Mouse (Mus musculus) myocyte (in vitro differentiated cells): ENCODE data around the gene Abcb6. TPM values are rescaled to one million over a fixed set of nuclear protein-coding genes. Genes with fewer than 3 reads are reported as not detected.

Experiments used
- H3K27me3 ChIP-seq: one replicate; pipeline ENCODE4 v1.6.1; 2011; ENCODE audit not compliant: control insufficient read depth, insufficient read depth, insufficient read length
- H3K36me3 ChIP-seq: one replicate; pipeline ENCODE4 v1.6.1; 2011; ENCODE audit not compliant: control insufficient read depth, insufficient read depth
- H3K4me2 ChIP-seq: one replicate; pipeline ENCODE4 v1.6.1; 2011; ENCODE audit warnings: low read depth, control low read depth
- H3K4me3 ChIP-seq: one replicate; pipeline ENCODE4 v1.5.1; 2011; ENCODE audit warnings: mild to moderate bottlenecking, control low read depth, moderate library complexity
- H3K79me2 ChIP-seq: one replicate; pipeline ENCODE4 v1.6.1; 2011; ENCODE audit not compliant: control insufficient read depth, insufficient read depth
- H3ac ChIP-seq: one replicate; pipeline ENCODE4 v1.6.1; 2011; ENCODE audit not compliant: control insufficient read depth, insufficient read length
- CEBPB ChIP-seq: IDR thresholded peaks from 2 replicates; pipeline ENCODE4 v1.6.1; 2011; ENCODE audit warnings: mild to moderate bottlenecking, moderate library complexity; ENCODE audit not compliant: poor library complexity, insufficient read depth, severe bottlenecking
- E2F4 ChIP-seq: IDR thresholded peaks from one replicate; pipeline ENCODE4 v1.6.1; 2011; ENCODE audit warnings: mild to moderate bottlenecking, control low read depth, moderate library complexity; ENCODE audit not compliant: insufficient read depth
- MAX ChIP-seq: IDR thresholded peaks from one replicate; pipeline ENCODE4 v1.6.1; 2011; ENCODE audit warnings: low read depth, mild to moderate bottlenecking, control low read depth
- MYOD1 ChIP-seq, 3 experiments: IDR thresholded peaks; one replicate each; pipeline ENCODE4 v1.6.1; 2011; ENCODE audit warnings: control low read depth in 2 of 3, low read depth in 2 of 3, mild to moderate bottlenecking in 2 of 3, moderate library complexity in 1 of 3; ENCODE audit not compliant: insufficient read length in 2 of 3, control insufficient read depth in 1 of 3
- MYOG ChIP-seq, 3 experiments: IDR thresholded peaks; one replicate each; pipeline ENCODE4 v1.6.1; 2011; ENCODE audit warnings: control low read depth in 2 of 3, low read depth in 2 of 3, mild to moderate bottlenecking in 2 of 3; ENCODE audit not compliant: insufficient read length in 2 of 3, control insufficient read depth in 1 of 3, insufficient read depth in 1 of 3
- POLR2A ChIP-seq: IDR thresholded peaks from one replicate; pipeline ENCODE4 v1.6.1; 2011; ENCODE audit warnings: low read depth, mild to moderate bottlenecking, control low read depth, moderate library complexity; ENCODE audit not compliant: insufficient read length
- POLR2AphosphoS2 ChIP-seq: IDR thresholded peaks from one replicate; pipeline ENCODE4 v1.6.1; 2011; ENCODE audit warnings: low read depth, control low read depth; ENCODE audit not compliant: insufficient read length
- REST ChIP-seq: IDR thresholded peaks from one replicate; pipeline ENCODE4 v1.6.1; 2011; ENCODE audit warnings: mild to moderate bottlenecking, control low read depth, moderate library complexity; ENCODE audit not compliant: insufficient read depth, insufficient read length
- SRF ChIP-seq: IDR thresholded peaks from one replicate; pipeline ENCODE4 v1.6.1; 2011; ENCODE audit warnings: low read depth; ENCODE audit not compliant: control insufficient read depth, insufficient read length
- TCF12 ChIP-seq: IDR thresholded peaks from one replicate; pipeline ENCODE4 v1.6.1; 2011; ENCODE audit warnings: mild to moderate bottlenecking, control low read depth; ENCODE audit not compliant: poor library complexity, insufficient read depth, severe bottlenecking
- TCF3 ChIP-seq: IDR thresholded peaks from one replicate; pipeline ENCODE4 v1.6.1; 2011; ENCODE audit warnings: low read depth, control low read depth; ENCODE audit not compliant: insufficient read length
- USF1 ChIP-seq: IDR thresholded peaks from one replicate; pipeline ENCODE4 v1.6.1; 2011; ENCODE audit warnings: low read depth, mild to moderate bottlenecking, control low read depth, moderate library complexity
- polyA plus RNA-seq: library from polyadenylated mRNA; unstranded; fragments of >200 nt; fragmentation: generic; extraction: Trizol; gene quantifications from one replicate; pipeline ENCODE4 v1.2.1, GENCODE M21; 2012; ENCODE audit warnings: missing spikeins

Gene Abcb6
- polyA plus RNA-seq, 1 experiment: 61.4 TPM

GRCm38 (mm10) chr1:75218227-75219001 is 38.2 kb upstream of the Abcb6 start:
- Histone ChIP-seq H3K79me2 (peaks cover 24% of the 10 kb centered on the region), H3K36me3 (peaks cover 18% of the 10 kb centered on the region), H3K27me3 (no peaks in the 10 kb centered on the region), H3K4me3 (peak overlapping the region; percentile 71), H3ac (peak overlapping the region; percentile 2), H3K4me2 (peak overlapping the region; percentile 95)
- TF ChIP-seq MYOG (IDR thresholded peaks at IDR 0.05; ENCODE audit: control insufficient read depth in 1 of 3, insufficient read depth in 1 of 3, insufficient read length in 2 of 3, low read depth in 2 of 3) (peak; percentile 6 to 86 (median 74)), SRF (no peak), USF1 (peak; percentile 25), MAX (no peak), REST (no peak), E2F4 (no peak), POLR2AphosphoS2 (peak; percentile 16), CEBPB (no peak), MYOD1 (IDR thresholded peaks at IDR 0.05; ENCODE audit: control insufficient read depth in 1 of 3, insufficient read length in 2 of 3, low read depth in 2 of 3) (peak in 2 of 3 experiments; percentile 94 to 97), TCF3 (peak; percentile 26), POLR2A (peak; percentile 16), TCF12 (peak; percentile 69)

GRCm38 (mm10) chr1:75217893-75218226 is 37.7 kb upstream of the Abcb6 start:
- peaks cover 22% of the 10 kb centered on the region for H3K36me3 ChIP-seq
- H3K4me2 ChIP-seq: peak overlapping the region; percentile 95
- no peaks in the 10 kb centered on the region for H3K27me3 ChIP-seq
- peak overlapping the region; percentile 71 for H3K4me3 ChIP-seq
- peaks cover 24% of the 10 kb centered on the region for H3K79me2 ChIP-seq
- no peak for TF ChIP-seq USF1
- no peak for TF ChIP-seq MYOD1 (IDR thresholded peaks at IDR 0.05; ENCODE audit: control insufficient read depth in 1 of 3, insufficient read length in 2 of 3, low read depth in 2 of 3)
- TF ChIP-seq SRF: no peak
- no peak for TF ChIP-seq TCF12
- TF ChIP-seq POLR2AphosphoS2: no peak
- no peak for TF ChIP-seq CEBPB
- no peak for TF ChIP-seq MAX
- TF ChIP-seq TCF3: no peak
- TF ChIP-seq MYOG (IDR thresholded peaks at IDR 0.05; ENCODE audit: control insufficient read depth in 1 of 3, insufficient read depth in 1 of 3, insufficient read length in 2 of 3, low read depth in 2 of 3): no peak
- TF ChIP-seq POLR2A: no peak
- TF ChIP-seq E2F4: no peak
- no peak for TF ChIP-seq REST
- H3ac ChIP-seq: peak overlapping the region; percentile 2

GRCm38 (mm10) chr1:75216797-75217585 is 36.8 kb upstream of the Abcb6 start:
- peak overlapping the region; percentile 95 for H3K4me2 ChIP-seq
- no peak for TF ChIP-seq MYOG (IDR thresholded peaks at IDR 0.05; ENCODE audit: control insufficient read depth in 1 of 3, insufficient read depth in 1 of 3, insufficient read length in 2 of 3, low read depth in 2 of 3)
- peak; percentile 68 for TF ChIP-seq POLR2AphosphoS2
- peak in 1 of 3 experiments; percentile 11 for TF ChIP-seq MYOD1 (IDR thresholded peaks at IDR 0.05; ENCODE audit: control insufficient read depth in 1 of 3, insufficient read length in 2 of 3, low read depth in 2 of 3)
- H3K4me3 ChIP-seq: peak overlapping the region; percentile 71
- peaks cover 33% of the 10 kb centered on the region for H3K79me2 ChIP-seq
- H3ac ChIP-seq: no peak overlapping the region
- H3K36me3 ChIP-seq: peaks cover 22% of the 10 kb centered on the region
- no peaks in the 10 kb centered on the region for H3K27me3 ChIP-seq

- Histone ChIP-seq H3K27me3 (no peaks in the 10 kb centered on the region), H3ac (no peak overlapping the region), H3K36me3 (peaks cover 22% of the 10 kb centered on the region), H3K4me2 (peak overlapping the region; percentile 95), H3K79me2 (peaks cover 45% of the 10 kb centered on the region), H3K4me3 (no peak overlapping the region)
- TF ChIP-seq MAX (no peak), TCF3 (no peak), TCF12 (no peak), USF1 (no peak), MYOG (IDR thresholded peaks at IDR 0.05; ENCODE audit: control insufficient read depth in 1 of 3, insufficient read depth in 1 of 3, insufficient read length in 2 of 3, low read depth in 2 of 3) (peak in 1 of 3 experiments; percentile 27), POLR2AphosphoS2 (peak; percentile 83), REST (no peak), E2F4 (no peak), MYOD1 (IDR thresholded peaks at IDR 0.05; ENCODE audit: control insufficient read depth in 1 of 3, insufficient read length in 2 of 3, low read depth in 2 of 3) (peak in 1 of 3 experiments; percentile 51), POLR2A (peak; percentile 28), SRF (no peak), CEBPB (no peak)
Measured at GRCm38 (mm10) chr1:75215785-75216184, 35.6 kb upstream of the Abcb6 start.
